Mouse (Mus musculus): Measurements from ENCODE around the gene Sh3d19.

- TF ChIP-seq CTCF (IDR thresholded peaks at IDR 0.05; ENCODE audit: insufficient read depth, low read depth, low read length) = no peak
- no peak for TF ChIP-seq POLR2A (IDR thresholded peaks at IDR 0.05; ENCODE audit: insufficient read depth, low read depth, low read length)
Observed at GRCm38 (mm10) chr3:85974451-85974850, 3.5 kb downstream of the Sh3d19 start.
